Mouse (Mus musculus) ES-Bruce4 (cell line): ENCODE measurements around the gene Tpp1. TPM values are rescaled to one million over a fixed set of nuclear protein-coding genes. Genes with fewer than 3 reads are reported as not detected.

Source experiments
- H3K27ac ChIP-seq: 2 replicates; pipeline ENCODE4 v1.5.1; 2012; ENCODE audit warnings: low read length, inconsistent platforms; ENCODE audit not compliant: insufficient read depth
- H3K27me3 ChIP-seq: 2 replicates; pipeline ENCODE4 v1.6.1; 2012; ENCODE audit warnings: mild to moderate bottlenecking, low read length, inconsistent platforms; ENCODE audit not compliant: control insufficient read depth, poor library complexity, insufficient read depth, severe bottlenecking
- H3K36me3 ChIP-seq: 2 replicates; pipeline ENCODE4 v1.6.1; 2012; ENCODE audit warnings: inconsistent platforms, mild to moderate bottlenecking, low read length, moderate library complexity; ENCODE audit not compliant: control insufficient read depth, poor library complexity, insufficient read depth, severe bottlenecking
- H3K4me1 ChIP-seq: one replicate; pipeline ENCODE4 v1.8.1; 2011; ENCODE audit warnings: low read length; ENCODE audit not compliant: control insufficient read depth, insufficient read depth
- H3K4me3 ChIP-seq: 2 replicates; pipeline ENCODE4 v1.5.1; 2011; ENCODE audit warnings: low read depth, mild to moderate bottlenecking, low read length
- H3K9ac ChIP-seq: 2 replicates; pipeline ENCODE4 v1.6.1; 2012; ENCODE audit warnings: low read depth, mild to moderate bottlenecking, inconsistent platforms; ENCODE audit not compliant: poor library complexity, severe bottlenecking
- H3K9me3 ChIP-seq: replicated peaks from 2 replicates; pipeline ENCODE4 v1.6.1; 2012; ENCODE audit warnings: mild to moderate bottlenecking, low read length, inconsistent platforms; ENCODE audit not compliant: control insufficient read depth, poor library complexity, insufficient read depth, severe bottlenecking
- CTCF ChIP-seq: IDR thresholded peaks from one replicate; pipeline ENCODE4 v1.8.1; 2011; ENCODE audit warnings: low read depth, low read length
- EP300 ChIP-seq: IDR thresholded peaks from 2 replicates; pipeline ENCODE4 v1.6.1; 2011; ENCODE audit warnings: low read depth, low read length; ENCODE audit not compliant: insufficient read depth
- POLR2A ChIP-seq: IDR thresholded peaks from one replicate; pipeline ENCODE4 v1.8.1; 2011; ENCODE audit warnings: low read length; ENCODE audit not compliant: insufficient read depth
- polyA plus RNA-seq: library from polyadenylated mRNA; stranded (reverse); fragments of >200 nt; gene quantifications from 2 replicates; pipeline ENCODE4 v1.2.4, GENCODE M21; 2011; ENCODE audit warnings: low read depth; ENCODE audit not compliant: missing spikeins, insufficient read depth, insufficient read length

Gene Tpp1
- polyA plus RNA-seq, 1 experiment: 68.2 TPM

DNA sequence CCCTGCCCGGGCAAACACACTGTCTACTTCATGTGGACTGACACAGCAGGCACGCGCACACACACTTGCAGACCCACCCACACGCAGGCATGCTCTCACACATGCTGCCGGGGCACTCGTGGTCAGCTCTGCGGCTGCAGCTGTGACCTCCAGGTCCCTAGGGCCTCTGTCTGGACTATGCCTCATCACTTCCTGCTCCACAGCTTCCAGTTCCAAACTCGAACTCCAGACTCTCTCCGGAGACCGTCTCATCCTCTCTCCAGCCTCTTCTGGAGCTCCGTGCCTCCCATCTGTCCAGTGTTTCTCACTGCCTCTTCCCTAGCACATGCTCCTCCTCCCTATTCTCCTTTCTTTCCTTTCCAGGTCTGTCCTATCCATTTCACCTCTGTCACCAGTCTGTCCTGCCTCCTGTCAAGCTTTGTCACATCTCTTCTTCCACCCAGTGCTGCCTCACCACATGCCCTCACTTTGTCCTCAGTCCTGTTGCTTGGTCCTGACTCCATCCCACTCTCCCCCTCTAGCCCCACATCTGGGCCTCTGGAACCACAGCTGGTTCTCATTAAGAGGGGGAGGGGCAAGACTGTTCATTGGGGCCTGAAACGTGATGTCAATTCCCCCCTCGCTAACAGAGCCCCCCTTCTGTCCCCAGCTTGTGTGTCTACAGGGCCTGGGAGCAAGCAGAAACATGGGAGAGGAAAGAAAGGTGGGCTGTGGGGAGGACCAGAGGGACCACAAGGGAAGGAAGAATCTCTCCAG, 25.9 kb upstream of the Tpp1 start:
- no peak overlapping the region for H3K27ac ChIP-seq
- no peaks in the 10 kb centered on the region for H3K9me3 ChIP-seq
- H3K4me1 ChIP-seq: no peaks in the 10 kb centered on the region
- no peak overlapping the region for H3K4me3 ChIP-seq
- TF ChIP-seq CTCF: no peak
- no peak for TF ChIP-seq POLR2A
- no peak for TF ChIP-seq EP300
- H3K36me3 ChIP-seq: no peaks in the 10 kb centered on the region
- no peaks in the 10 kb centered on the region for H3K27me3 ChIP-seq
- H3K9ac ChIP-seq: no peak overlapping the region

DNA sequence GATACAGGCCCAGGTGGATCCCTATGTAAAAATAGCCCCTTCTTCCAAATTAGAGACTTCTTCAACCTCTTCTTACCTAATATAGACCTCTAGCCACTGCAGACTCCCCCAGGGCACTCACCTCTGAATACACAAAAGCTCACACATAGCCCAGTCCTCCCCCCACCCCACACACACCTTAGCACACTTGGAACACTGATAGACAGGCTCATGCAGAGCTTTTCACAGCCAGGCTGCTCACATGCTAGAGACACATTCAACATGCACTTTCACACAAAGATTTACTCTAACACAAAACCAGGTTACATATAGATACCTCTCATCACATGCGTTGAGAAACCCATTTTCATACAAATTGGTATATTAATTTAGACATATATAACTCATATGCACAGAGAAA, 25.3 kb upstream of the Tpp1 start:
- Histone ChIP-seq H3K27me3 (no peaks in the 10 kb centered on the region), H3K9ac (no peak overlapping the region), H3K9me3 (no peaks in the 10 kb centered on the region), H3K36me3 (no peaks in the 10 kb centered on the region), H3K4me1 (no peaks in the 10 kb centered on the region), H3K27ac (no peak overlapping the region), H3K4me3 (no peak overlapping the region)
- TF ChIP-seq POLR2A: no peak
- no peak for TF ChIP-seq CTCF

DNA sequence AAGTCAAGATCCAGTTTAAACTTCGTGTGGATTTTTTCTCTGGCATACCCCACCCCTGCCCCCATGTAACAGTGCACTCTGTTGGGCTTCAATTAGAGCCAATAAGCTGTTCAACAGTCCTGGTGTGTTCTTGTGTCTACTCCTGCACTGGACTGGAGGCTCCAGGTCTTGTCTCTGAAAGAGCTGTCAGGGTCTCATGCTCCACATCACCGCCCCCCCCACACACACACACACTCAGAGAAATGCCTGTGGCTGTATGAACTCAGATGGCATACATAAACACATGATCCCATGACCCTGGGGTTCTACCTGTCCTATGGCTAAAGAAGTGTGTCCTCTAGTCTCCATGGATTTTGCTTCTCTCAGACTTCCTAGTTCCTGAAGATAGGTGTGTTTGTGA, 24.0 kb upstream of the Tpp1 start:
- no peak overlapping the region for H3K4me3 ChIP-seq
- H3K9me3 ChIP-seq: no peaks in the 10 kb centered on the region
- TF ChIP-seq POLR2A: no peak
- no peak overlapping the region for H3K27ac ChIP-seq
- H3K27me3 ChIP-seq: no peaks in the 10 kb centered on the region
- H3K9ac ChIP-seq: no peak overlapping the region
- H3K4me1 ChIP-seq: no peaks in the 10 kb centered on the region
- H3K36me3 ChIP-seq: no peaks in the 10 kb centered on the region

DNA sequence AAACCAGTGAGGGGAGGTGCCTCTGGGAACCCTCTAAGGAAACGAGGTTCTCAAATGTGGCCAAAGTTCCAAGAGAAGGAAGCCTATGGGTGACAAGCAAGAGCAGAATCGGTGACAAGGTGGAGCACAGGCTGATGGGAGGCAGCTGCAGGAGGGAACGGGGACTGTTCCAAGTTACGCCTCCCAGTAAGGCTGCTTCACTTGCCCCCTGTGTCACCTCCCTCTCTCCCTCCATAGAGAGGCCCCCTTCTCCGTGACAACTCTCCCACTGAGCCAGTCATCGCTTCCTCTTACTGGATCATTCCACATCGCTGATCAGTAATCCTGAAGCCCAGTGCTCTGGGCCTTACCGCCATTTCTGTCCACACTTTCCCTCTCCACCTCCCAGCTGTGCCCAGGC, 22.6 kb upstream of the Tpp1 start:
- no peak overlapping the region for H3K27ac ChIP-seq

DNA sequence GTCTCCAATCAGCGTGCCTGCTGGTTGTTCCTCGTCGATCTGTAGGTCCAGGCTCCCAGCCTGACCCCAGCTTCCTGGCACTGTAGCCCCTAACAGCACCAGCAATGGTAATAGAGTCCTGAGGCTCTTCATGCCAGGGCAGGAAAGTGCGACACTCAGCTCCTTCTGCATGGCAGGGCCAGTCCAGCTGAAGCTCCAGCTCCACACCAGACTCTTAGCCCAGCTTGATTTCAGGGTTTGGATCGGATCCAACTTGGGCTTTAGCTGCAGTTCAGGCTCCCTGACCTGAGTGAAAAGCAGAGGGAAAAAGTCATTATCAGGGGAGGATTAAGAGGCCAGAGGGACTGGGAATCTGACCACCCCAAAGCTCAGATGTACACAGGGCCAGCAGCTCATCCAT, 21.0 kb upstream of the Tpp1 start:
- H3K27ac ChIP-seq: no peak overlapping the region
- no peak for TF ChIP-seq EP300
- no peak for TF ChIP-seq POLR2A
- no peak for TF ChIP-seq CTCF
- no peaks in the 10 kb centered on the region for H3K4me1 ChIP-seq
- H3K4me3 ChIP-seq: no peak overlapping the region
- H3K36me3 ChIP-seq: no peaks in the 10 kb centered on the region
- H3K27me3 ChIP-seq: no peaks in the 10 kb centered on the region
- H3K9ac ChIP-seq: no peak overlapping the region
- no peaks in the 10 kb centered on the region for H3K9me3 ChIP-seq

More for the DNA sequence above, 22.6 kb upstream of the Tpp1 start:
- no peaks in the 10 kb centered on the region for H3K9me3 ChIP-seq
- H3K4me1 ChIP-seq: no peaks in the 10 kb centered on the region
- no peaks in the 10 kb centered on the region for H3K36me3 ChIP-seq
- no peak for TF ChIP-seq POLR2A
- TF ChIP-seq EP300: no peak
- no peak for TF ChIP-seq CTCF
- no peaks in the 10 kb centered on the region for H3K27me3 ChIP-seq
- H3K9ac ChIP-seq: no peak overlapping the region
- H3K4me3 ChIP-seq: no peak overlapping the region

DNA sequence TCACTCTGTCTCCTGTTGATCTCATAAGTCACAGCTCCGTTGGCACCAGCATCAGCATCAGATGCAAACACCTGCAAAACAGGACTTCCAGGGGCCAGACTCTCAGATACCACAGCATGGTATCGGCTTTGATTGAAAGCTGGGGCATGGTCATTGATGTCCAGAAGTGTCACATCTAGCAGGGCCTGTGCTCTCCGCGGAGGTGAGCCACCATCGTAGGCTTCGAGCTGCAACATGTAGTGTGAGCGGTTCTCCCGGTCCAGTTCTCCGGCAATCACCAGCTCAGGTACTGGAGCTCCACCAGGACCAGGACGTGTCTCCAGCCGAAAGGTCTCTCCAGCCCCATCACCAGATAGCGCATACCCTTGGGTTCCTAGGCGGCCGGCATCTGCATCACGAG, 20.3 kb upstream of the Tpp1 start:
- Histone ChIP-seq H3K27me3 (no peaks in the 10 kb centered on the region), H3K36me3 (no peaks in the 10 kb centered on the region), H3K9ac (no peak overlapping the region), H3K9me3 (no peaks in the 10 kb centered on the region), H3K27ac (no peak overlapping the region), H3K4me1 (no peaks in the 10 kb centered on the region), H3K4me3 (no peak overlapping the region)
- no peak for TF ChIP-seq CTCF
- no peak for TF ChIP-seq POLR2A
